Mouse (Mus musculus): ENCODE results near the gene Katnal1. TPM values are rescaled to one million over a fixed set of nuclear protein-coding genes. Genes with fewer than 3 reads are reported as not detected.

The Katnal1 gene
- polyA plus RNA-seq, 1 experiment from 2014 or later: 11.0 TPM

DNA sequence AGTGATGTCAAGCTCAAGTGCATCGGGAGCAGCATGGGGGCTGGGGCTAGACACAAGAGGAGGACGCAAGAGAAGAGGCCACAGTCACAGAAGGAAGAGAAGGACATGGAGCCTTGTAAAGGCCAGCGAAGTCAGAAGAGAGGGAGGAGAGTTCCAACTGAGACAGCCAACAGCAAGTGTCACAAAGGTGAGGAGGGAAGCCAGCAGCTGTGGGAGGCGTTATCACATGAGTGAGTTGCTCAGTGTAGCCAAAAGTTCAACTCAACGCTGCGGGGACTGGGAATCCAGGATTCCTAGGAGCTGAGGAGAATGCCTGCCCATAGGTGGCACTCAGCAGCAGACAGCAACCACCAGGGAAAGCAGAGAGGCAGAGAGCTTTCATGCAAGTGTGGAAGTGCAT lies 19.7 kb downstream of the Katnal1 start:
- no peak overlapping the region for H3K27ac ChIP-seq (ENCODE audit: low read length)
- H3K27me3 ChIP-seq (ENCODE audit: control insufficient read depth, insufficient read depth, low read length): no peaks in the 10 kb centered on the region
- no peak overlapping the region for H3K4me3 ChIP-seq (replicated peaks; ENCODE audit: low read length)
- H3K4me1 ChIP-seq (ENCODE audit: control insufficient read depth, insufficient read depth, low read length): peaks cover 6% of the 10 kb centered on the region; the same call in 1 of the 2 replicates
- 40% methylated on average over 6 of the region's 6 CpGs for WGBS
- no peak overlapping the region for H3K4me2 ChIP-seq (ENCODE audit: low read depth, low read length)
- H3K36me3 ChIP-seq (ENCODE audit: control insufficient read depth, insufficient read depth, low read length): no peaks in the 10 kb centered on the region
- H3K9ac ChIP-seq (ENCODE audit: low read length): peak overlapping the region; percentile 31; the same call in 1 of the 2 replicates
- ATAC-seq (ENCODE audit: insufficient read depth, low FRiP score): peak; percentile 41; the same call in 1 of the 2 replicates
- H3K9me3 ChIP-seq (replicated peaks; ENCODE audit: control insufficient read depth, low read length): no peaks in the 10 kb centered on the region

DNA sequence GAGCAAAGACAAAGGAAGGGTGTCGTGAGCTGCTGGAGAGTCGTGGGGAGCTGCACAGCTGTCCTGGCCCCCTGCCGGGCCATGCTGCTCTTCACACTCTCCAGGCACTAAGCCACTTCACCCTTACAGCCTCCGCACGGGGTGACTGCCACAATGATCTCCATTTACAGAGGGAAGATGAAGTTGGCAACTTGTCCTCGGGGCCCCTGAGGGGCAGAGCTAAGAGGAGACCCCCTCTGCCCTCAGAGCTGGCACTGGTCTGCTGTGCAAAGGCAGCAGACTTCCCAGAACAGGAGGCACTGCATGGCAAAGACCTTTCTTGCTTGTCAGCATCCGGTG lies 20.1 kb downstream of the Katnal1 start:
- H3K27ac ChIP-seq (ENCODE audit: low read length): no peak overlapping the region
- H3K9ac ChIP-seq (ENCODE audit: low read length): peak overlapping the region; percentile 31; the same call in 1 of the 2 replicates
- H3K4me1 ChIP-seq (ENCODE audit: control insufficient read depth, insufficient read depth, low read length): peaks cover 6% of the 10 kb centered on the region; the same call in 1 of the 2 replicates
- H3K4me2 ChIP-seq (ENCODE audit: low read depth, low read length): no peak overlapping the region
- H3K9me3 ChIP-seq (replicated peaks; ENCODE audit: control insufficient read depth, low read length): no peaks in the 10 kb centered on the region
- peak; percentile 27; the same call in 1 of the 2 replicates for ATAC-seq (ENCODE audit: insufficient read depth, low FRiP score)
- H3K36me3 ChIP-seq (ENCODE audit: control insufficient read depth, insufficient read depth, low read length): no peaks in the 10 kb centered on the region
- H3K27me3 ChIP-seq (ENCODE audit: control insufficient read depth, insufficient read depth, low read length): no peaks in the 10 kb centered on the region
- H3K4me3 ChIP-seq (replicated peaks; ENCODE audit: low read length): no peak overlapping the region
- 36% methylated on average over 7 of the region's 7 CpGs for WGBS

DNA sequence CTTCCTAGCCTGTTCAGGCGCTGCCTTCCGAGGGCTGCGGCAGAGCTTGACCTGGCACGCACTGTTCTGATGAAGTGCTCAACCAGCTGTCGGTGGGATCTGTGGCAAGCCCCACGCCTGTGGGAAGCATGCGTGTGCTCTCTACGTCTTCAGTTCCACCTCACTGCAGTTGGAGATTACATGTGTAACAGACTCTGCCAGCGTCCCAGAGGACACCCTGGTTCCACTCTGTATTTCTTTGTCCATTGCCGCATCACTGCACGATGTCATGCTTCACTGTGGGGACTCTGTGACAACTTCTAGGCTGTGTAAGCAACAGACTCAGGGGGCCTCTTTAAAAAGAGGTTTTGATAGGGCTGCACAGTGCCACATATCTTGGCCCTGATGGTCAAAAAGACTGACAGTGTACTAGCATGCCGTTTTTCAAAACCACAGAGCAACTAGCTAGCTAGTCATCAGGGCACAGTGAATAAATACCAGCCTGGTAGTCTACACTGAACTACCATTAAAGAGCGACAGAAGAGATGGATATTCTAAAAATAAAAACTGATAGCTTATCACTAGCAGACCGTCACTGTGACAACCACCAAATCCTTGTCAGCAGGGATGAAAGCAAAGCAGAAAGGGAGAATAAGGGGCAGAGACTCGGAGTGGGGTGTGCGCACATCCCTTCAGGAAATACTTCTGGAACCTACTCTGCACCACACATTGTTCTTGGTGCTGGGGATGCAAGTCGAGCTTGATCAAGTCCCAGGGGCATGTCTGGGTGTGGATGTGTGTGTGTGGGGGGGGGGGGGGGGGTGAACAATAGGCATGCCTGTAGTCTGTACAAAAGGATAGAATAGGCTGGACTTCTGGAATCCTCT lies 20.7 kb downstream of the Katnal1 start:
- H3K4me1 ChIP-seq (ENCODE audit: control insufficient read depth, insufficient read depth, low read length): peaks cover 6% of the 10 kb centered on the region; the same call in 1 of the 2 replicates
- ATAC-seq (ENCODE audit: insufficient read depth, low FRiP score): no peak
- WGBS: 74% methylated on average over 17 of the region's 17 CpGs

DNA sequence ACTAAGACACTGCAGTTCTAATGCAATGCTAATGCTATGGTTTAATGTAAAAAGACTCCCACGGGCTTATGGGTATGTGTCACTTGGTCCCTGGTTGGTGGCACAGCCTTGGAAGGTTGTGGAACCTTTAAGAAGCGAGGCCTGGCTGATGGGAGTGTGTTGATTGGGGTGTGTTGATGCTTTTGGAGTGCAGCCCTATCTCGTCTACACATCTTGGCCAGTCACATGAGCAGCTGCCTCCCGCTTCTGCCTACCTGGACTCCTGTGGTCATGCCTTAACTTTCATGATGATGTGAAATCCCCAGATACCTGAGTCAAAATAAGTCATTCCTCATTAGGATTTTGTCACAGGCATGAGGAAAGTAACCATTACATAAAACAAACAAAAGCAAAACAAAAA lies 22.8 kb downstream of the Katnal1 start:
- ATAC-seq (ENCODE audit: insufficient read depth, low FRiP score): no peak
- no peaks in the 10 kb centered on the region for H3K9me3 ChIP-seq (replicated peaks; ENCODE audit: control insufficient read depth, low read length)
- no peak overlapping the region for H3K27ac ChIP-seq (ENCODE audit: low read length)
- H3K4me1 ChIP-seq (ENCODE audit: control insufficient read depth, insufficient read depth, low read length): peaks cover 6% of the 10 kb centered on the region; the same call in 1 of the 2 replicates
- 81% methylated on average over 4 of the region's 4 CpGs for WGBS
- no peak overlapping the region for H3K4me2 ChIP-seq (ENCODE audit: low read depth, low read length)
- no peak overlapping the region for H3K9ac ChIP-seq (ENCODE audit: low read length)
- no peaks in the 10 kb centered on the region for H3K27me3 ChIP-seq (ENCODE audit: control insufficient read depth, insufficient read depth, low read length)
- H3K36me3 ChIP-seq (ENCODE audit: control insufficient read depth, insufficient read depth, low read length): no peaks in the 10 kb centered on the region
- no peak overlapping the region for H3K4me3 ChIP-seq (replicated peaks; ENCODE audit: low read length)

More for the DNA sequence above, 20.7 kb downstream of the Katnal1 start:
- Histone ChIP-seq H3K9ac (ENCODE audit: low read length) (no peak overlapping the region), H3K9me3 (replicated peaks; ENCODE audit: control insufficient read depth, low read length) (no peaks in the 10 kb centered on the region), H3K36me3 (ENCODE audit: control insufficient read depth, insufficient read depth, low read length) (no peaks in the 10 kb centered on the region), H3K27ac (ENCODE audit: low read length) (no peak overlapping the region), H3K27me3 (ENCODE audit: control insufficient read depth, insufficient read depth, low read length) (no peaks in the 10 kb centered on the region), H3K4me2 (ENCODE audit: low read depth, low read length) (no peak overlapping the region), H3K4me3 (replicated peaks; ENCODE audit: low read length) (no peak overlapping the region)

DNA sequence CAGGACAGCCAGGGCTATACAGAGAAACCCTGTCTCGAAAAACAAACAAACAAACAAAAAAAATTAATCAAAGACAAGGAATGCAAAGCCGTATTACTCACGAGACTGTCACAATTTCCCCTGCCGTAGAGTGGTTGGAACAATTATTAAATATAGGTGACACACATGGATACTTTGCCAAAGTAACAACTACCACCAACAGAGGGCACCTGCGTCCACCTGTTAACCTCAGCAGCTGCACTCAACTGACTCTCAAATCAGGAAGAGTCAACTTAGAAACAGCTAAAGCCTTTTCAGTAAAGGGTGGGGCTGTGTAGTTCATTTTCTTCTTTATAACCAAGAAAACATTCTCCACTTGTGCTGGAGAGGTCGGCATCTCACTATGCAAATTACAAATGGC lies 24.3 kb downstream of the Katnal1 start:
- H3K4me3 ChIP-seq (replicated peaks; ENCODE audit: low read length): no peak overlapping the region
- no peak for ATAC-seq (ENCODE audit: insufficient read depth, low FRiP score)

DNA sequence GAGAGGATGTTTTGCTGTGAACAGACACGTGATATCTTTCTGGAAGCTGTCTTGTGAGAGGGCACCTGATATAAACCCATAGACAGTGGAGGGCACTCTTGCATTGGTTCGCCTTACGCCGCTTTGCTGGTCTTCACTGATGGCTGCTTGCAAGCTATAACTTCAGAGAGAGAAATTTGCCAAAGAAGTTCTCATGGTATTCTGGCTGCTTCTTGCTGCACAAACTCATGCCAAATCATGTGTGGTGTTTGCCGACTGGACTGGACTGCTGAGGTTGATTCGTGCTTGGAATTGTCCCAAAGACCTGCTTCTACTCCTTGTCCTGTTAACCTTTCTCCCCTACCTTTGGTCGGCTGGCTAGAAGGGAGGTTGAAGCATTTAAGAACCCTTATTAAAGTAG lies 29.8 kb downstream of the Katnal1 start:
- Histone ChIP-seq H3K4me1 (ENCODE audit: control insufficient read depth, insufficient read depth, low read length) (no peaks in the 10 kb centered on the region), H3K27me3 (ENCODE audit: control insufficient read depth, insufficient read depth, low read length) (no peaks in the 10 kb centered on the region), H3K9ac (ENCODE audit: low read length) (no peak overlapping the region), H3K36me3 (ENCODE audit: control insufficient read depth, insufficient read depth, low read length) (no peaks in the 10 kb centered on the region), H3K9me3 (replicated peaks; ENCODE audit: control insufficient read depth, low read length) (no peaks in the 10 kb centered on the region), H3K4me2 (ENCODE audit: low read depth, low read length) (no peak overlapping the region), H3K4me3 (replicated peaks; ENCODE audit: low read length) (no peak overlapping the region), H3K27ac (ENCODE audit: low read length) (no peak overlapping the region)
- ATAC-seq (ENCODE audit: insufficient read depth, low FRiP score): no peak
- WGBS: 92% methylated on average over 7 of the region's 7 CpGs

More for the DNA sequence above, 24.3 kb downstream of the Katnal1 start:
- H3K9ac ChIP-seq (ENCODE audit: low read length): no peak overlapping the region
- H3K36me3 ChIP-seq (ENCODE audit: control insufficient read depth, insufficient read depth, low read length): no peaks in the 10 kb centered on the region
- peaks cover 6% of the 10 kb centered on the region; the same call in 1 of the 2 replicates for H3K4me1 ChIP-seq (ENCODE audit: control insufficient read depth, insufficient read depth, low read length)
- H3K4me2 ChIP-seq (ENCODE audit: low read depth, low read length): no peak overlapping the region
- no peak overlapping the region for H3K27ac ChIP-seq (ENCODE audit: low read length)
- WGBS: 52% methylated on average over 6 of the region's 6 CpGs
- no peaks in the 10 kb centered on the region for H3K27me3 ChIP-seq (ENCODE audit: control insufficient read depth, insufficient read depth, low read length)
- H3K9me3 ChIP-seq (replicated peaks; ENCODE audit: control insufficient read depth, low read length): no peaks in the 10 kb centered on the region

DNA sequence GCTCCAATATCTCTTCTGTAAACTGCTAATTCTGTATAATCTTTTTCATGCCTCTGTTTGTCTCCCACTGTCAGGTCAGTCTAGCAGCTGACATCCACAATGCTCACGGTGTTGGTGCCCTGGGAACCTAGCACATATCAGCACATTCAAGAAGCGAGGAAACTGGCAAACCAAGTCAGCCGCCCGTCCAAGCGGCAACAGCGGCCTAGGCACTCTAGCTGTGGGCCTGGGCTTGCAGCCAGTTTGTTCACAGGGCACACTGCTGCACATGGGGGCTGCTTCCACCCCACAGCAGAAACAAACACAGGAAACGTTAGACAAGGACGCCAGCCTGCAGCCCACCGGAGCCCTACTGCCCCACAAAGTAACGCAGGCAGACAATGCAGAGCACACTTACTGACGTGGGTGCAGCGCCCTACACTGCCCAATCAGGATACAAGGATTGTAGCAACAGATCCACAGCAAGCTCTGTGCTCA lies 31.1 kb downstream of the Katnal1 start:
- Histone ChIP-seq H3K9ac (ENCODE audit: low read length) (no peak overlapping the region), H3K27ac (ENCODE audit: low read length) (no peak overlapping the region), H3K4me3 (replicated peaks; ENCODE audit: low read length) (no peak overlapping the region), H3K4me2 (ENCODE audit: low read depth, low read length) (no peak overlapping the region), H3K9me3 (replicated peaks; ENCODE audit: control insufficient read depth, low read length) (no peaks in the 10 kb centered on the region), H3K4me1 (ENCODE audit: control insufficient read depth, insufficient read depth, low read length) (no peaks in the 10 kb centered on the region), H3K36me3 (ENCODE audit: control insufficient read depth, insufficient read depth, low read length) (no peaks in the 10 kb centered on the region; the same call in 1 of the 2 replicates), H3K27me3 (ENCODE audit: control insufficient read depth, insufficient read depth, low read length) (no peaks in the 10 kb centered on the region)
- 72% methylated on average over 12 of the region's 12 CpGs for whole genome bisulfite sequencing
- no peak for ATAC-seq (ENCODE audit: insufficient read depth, low FRiP score)

DNA sequence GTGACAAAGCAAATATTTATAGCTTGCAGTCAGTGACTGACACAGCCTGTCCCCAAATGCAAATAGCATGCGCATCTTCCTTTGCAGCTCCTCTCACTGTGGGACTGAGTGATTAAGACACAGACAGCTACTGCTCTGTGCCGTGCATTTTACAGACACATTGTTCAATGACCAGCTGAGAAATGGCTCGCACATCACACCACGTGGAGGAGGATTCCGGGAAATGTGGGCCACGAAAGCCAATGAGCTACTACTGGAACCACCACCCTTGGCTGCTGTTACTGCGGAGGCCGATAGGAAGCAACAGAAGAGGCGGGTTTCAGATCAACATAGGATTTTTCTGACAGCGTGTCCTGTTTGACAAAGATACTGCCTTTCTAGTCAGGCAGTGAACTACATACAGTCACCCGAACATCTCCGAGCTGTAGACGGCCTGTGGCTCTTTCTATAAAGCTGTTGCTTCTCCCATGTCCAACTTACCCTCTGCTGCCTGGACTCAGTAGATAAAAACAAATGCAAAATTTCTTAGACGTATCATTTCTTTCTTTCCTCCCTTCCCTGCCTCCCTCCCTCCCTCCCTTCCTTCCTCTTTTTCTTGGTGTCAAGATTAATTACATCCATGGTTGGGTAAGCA lies 31.9 kb downstream of the Katnal1 start:
- Histone ChIP-seq H3K27me3 (ENCODE audit: control insufficient read depth, insufficient read depth, low read length) (no peaks in the 10 kb centered on the region), H3K9ac (ENCODE audit: low read length) (no peak overlapping the region), H3K4me3 (replicated peaks; ENCODE audit: low read length) (no peak overlapping the region), H3K27ac (ENCODE audit: low read length) (no peak overlapping the region), H3K4me1 (ENCODE audit: control insufficient read depth, insufficient read depth, low read length) (no peaks in the 10 kb centered on the region), H3K9me3 (replicated peaks; ENCODE audit: control insufficient read depth, low read length) (no peaks in the 10 kb centered on the region), H3K4me2 (ENCODE audit: low read depth, low read length) (no peak overlapping the region), H3K36me3 (ENCODE audit: control insufficient read depth, insufficient read depth, low read length) (peaks cover 4% of the 10 kb centered on the region; the same call in 1 of the 2 replicates)
- no peak for ATAC-seq (ENCODE audit: insufficient read depth, low FRiP score)
- WGBS: 65% methylated on average over 14 of the region's 14 CpGs

DNA sequence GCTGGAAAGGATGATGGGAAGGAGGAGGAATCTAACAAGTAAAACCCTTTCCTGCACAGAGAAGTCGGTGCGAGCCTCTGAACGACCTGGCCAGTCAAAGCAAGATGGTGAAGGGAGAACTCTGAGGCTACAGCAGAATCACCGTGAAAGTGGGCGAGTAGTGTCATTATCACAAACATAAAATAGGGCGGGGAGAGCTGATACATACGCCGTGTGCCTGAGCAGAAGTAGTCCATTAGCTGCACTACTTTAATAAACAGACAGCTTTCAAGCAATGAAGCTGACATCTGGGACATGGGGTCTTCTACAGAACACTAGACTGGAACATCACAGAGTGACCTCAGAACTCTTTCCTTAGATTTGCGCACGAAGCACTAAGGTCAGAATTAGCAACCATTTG lies 32.6 kb downstream of the Katnal1 start:
- ATAC-seq (ENCODE audit: insufficient read depth, low FRiP score): no peak
- 70% methylated on average over 10 of the region's 10 CpGs for WGBS
- H3K4me2 ChIP-seq (ENCODE audit: low read depth, low read length): no peak overlapping the region
- no peak overlapping the region for H3K27ac ChIP-seq (ENCODE audit: low read length)
- no peaks in the 10 kb centered on the region for H3K9me3 ChIP-seq (replicated peaks; ENCODE audit: control insufficient read depth, low read length)
- H3K4me1 ChIP-seq (ENCODE audit: control insufficient read depth, insufficient read depth, low read length): no peaks in the 10 kb centered on the region
- H3K27me3 ChIP-seq (ENCODE audit: control insufficient read depth, insufficient read depth, low read length): no peaks in the 10 kb centered on the region
- H3K4me3 ChIP-seq (replicated peaks; ENCODE audit: low read length): no peak overlapping the region
- H3K9ac ChIP-seq (ENCODE audit: low read length): no peak overlapping the region
- peaks cover 6% of the 10 kb centered on the region; the same call in 1 of the 2 replicates for H3K36me3 ChIP-seq (ENCODE audit: control insufficient read depth, insufficient read depth, low read length)

All from stomach, embryonic 16.5 days (tissue).